Mouse (Mus musculus) thymus, adult 2 months (tissue): ENCODE data around the gene D130043K22Rik. TPM values are rescaled to one million over a fixed set of nuclear protein-coding genes. Genes with fewer than 3 reads are reported as not detected.

ENCODE experiments used
- DNase-seq: peaks from one replicate; pipeline ENCODE4 v3.0.0; 2021
- H3K27ac ChIP-seq: fragments of 200-500 bp; 2 replicates; pipeline ENCODE4 v1.5.1; 2012; ENCODE audit warnings: low read length, control low read depth; ENCODE audit not compliant: control insufficient read depth, insufficient read depth
- H3K27me3 ChIP-seq: fragments of 200-500 bp; 2 replicates; pipeline ENCODE4 v1.6.1; 2012; ENCODE audit warnings: mild to moderate bottlenecking, low read length, moderate library complexity, mixed read lengths; ENCODE audit not compliant: control insufficient read depth, insufficient read depth
- H3K36me3 ChIP-seq: fragments of 200-500 bp; 2 replicates; pipeline ENCODE4 v1.6.1; 2012; ENCODE audit warnings: mild to moderate bottlenecking, low read length, moderate library complexity; ENCODE audit not compliant: control insufficient read depth, insufficient read depth
- H3K4me1 ChIP-seq: fragments of 200-500 bp; replicated peaks from 2 replicates; pipeline ENCODE4 v1.6.1; 2012; ENCODE audit warnings: low read length; ENCODE audit not compliant: control insufficient read depth, insufficient read depth
- H3K4me3 ChIP-seq: fragments of 200-500 bp; 2 replicates; pipeline ENCODE4 v1.5.1; 2012; ENCODE audit warnings: mild to moderate bottlenecking, low read length, control low read depth, moderate library complexity; ENCODE audit not compliant: control insufficient read depth, insufficient read depth
- CTCF ChIP-seq: fragments of 200-500 bp; IDR thresholded peaks from 2 replicates; pipeline ENCODE4 v1.5.1; 2012; ENCODE audit warnings: mild to moderate bottlenecking, control low read depth, low read length, moderate library complexity, borderline replicate concordance; ENCODE audit not compliant: control insufficient read depth, poor library complexity, insufficient read depth; ENCODE audit errors: extremely low read depth
- POLR2A ChIP-seq: fragments of 200-500 bp; IDR thresholded peaks from 2 replicates; pipeline ENCODE4 v1.6.1; 2012; ENCODE audit warnings: mild to moderate bottlenecking, low read length, control low read depth, moderate library complexity; ENCODE audit not compliant: control insufficient read depth, poor library complexity, insufficient read depth; ENCODE audit errors: extremely low read depth
- WGBS: fragments of 180-500 bp; shearing (Covaris S2); methylation state at CpG from one replicate; pipeline ENCODE4 v1.1.7; 2018; 5-methylcytosine and 5-hydroxymethylcytosine counted together
- polyA plus RNA-seq: library from polyadenylated mRNA; depleted of rRNA; stranded (reverse); fragments of >200 nt; gene quantifications from 2 replicates; pipeline ENCODE4 v1.2.3, GENCODE M21; 2012

Gene D130043K22Rik
- polyA plus RNA-seq, 1 experiment, result 0.12 TPM

- TF ChIP-seq CTCF (no peak), POLR2A (no peak)
- Histone ChIP-seq H3K36me3 (no peaks in the 10 kb centered on the region), H3K27me3 (no peaks in the 10 kb centered on the region), H3K4me3 (no peak overlapping the region), H3K4me1 (peaks cover 5% of the 10 kb centered on the region), H3K27ac (no peak overlapping the region)
- DNase-seq, result peak; percentile 19
- WGBS, result 69% methylated on average over 6 of the region's 6 CpGs
Observed at GRCm38 (mm10) chr13:24921281-24921680, 76.3 kb downstream of the D130043K22Rik start.

- WGBS, result 92% methylated on average over 5 of the region's 5 CpGs
- Histone ChIP-seq H3K36me3 (no peaks in the 10 kb centered on the region), H3K4me3 (no peak overlapping the region), H3K4me1 (peaks cover 5% of the 10 kb centered on the region), H3K27ac (no peak overlapping the region), H3K27me3 (no peaks in the 10 kb centered on the region)
- DNase-seq, result no peak
- no peak for TF ChIP-seq POLR2A
- no peak for TF ChIP-seq CTCF
Observed at GRCm38 (mm10) chr13:24923991-24924390, 79.1 kb downstream of the D130043K22Rik start.

GRCm38 (mm10) chr13:24930591-24930990 lies 85.7 kb downstream of the D130043K22Rik start:
- Histone ChIP-seq H3K27ac (no peak overlapping the region), H3K27me3 (no peaks in the 10 kb centered on the region), H3K4me3 (no peak overlapping the region), H3K36me3 (no peaks in the 10 kb centered on the region), H3K4me1 (no peaks in the 10 kb centered on the region)
- DNase-seq, result no peak
- TF ChIP-seq POLR2A (no peak), CTCF (no peak)

GRCm38 (mm10) chr13:24933199-24933598 lies 88.3 kb downstream of the D130043K22Rik start:
- no peaks in the 10 kb centered on the region for H3K36me3 ChIP-seq
- DNase-seq, result no peak
- TF ChIP-seq CTCF (no peak), POLR2A (no peak)
- H3K4me3 ChIP-seq, result no peak overlapping the region
- H3K27ac ChIP-seq, result no peak overlapping the region
- peaks cover 6% of the 10 kb centered on the region; the same call in 1 of the 2 replicates for H3K4me1 ChIP-seq
- 76% methylated on average over 7 of the region's 7 CpGs for WGBS
- peaks cover 3% of the 10 kb centered on the region; the same call in 1 of the 2 replicates for H3K27me3 ChIP-seq

GRCm38 (mm10) chr13:24936772-24937107 lies 91.8 kb downstream of the D130043K22Rik start:
- Histone ChIP-seq H3K27ac (no peak overlapping the region), H3K4me1 (peaks cover 6% of the 10 kb centered on the region; the same call in 1 of the 2 replicates), H3K36me3 (no peaks in the 10 kb centered on the region), H3K4me3 (0 out of 2 replicates have a peak overlapping the region, but pooled peaks have one; percentile 63), H3K27me3 (peaks cover 3% of the 10 kb centered on the region; the same call in 1 of the 2 replicates)
- WGBS, result 56% methylated on average over 5 of the region's 5 CpGs
- no peak for DNase-seq
- TF ChIP-seq POLR2A (no peak), CTCF (no peak)

DNA sequence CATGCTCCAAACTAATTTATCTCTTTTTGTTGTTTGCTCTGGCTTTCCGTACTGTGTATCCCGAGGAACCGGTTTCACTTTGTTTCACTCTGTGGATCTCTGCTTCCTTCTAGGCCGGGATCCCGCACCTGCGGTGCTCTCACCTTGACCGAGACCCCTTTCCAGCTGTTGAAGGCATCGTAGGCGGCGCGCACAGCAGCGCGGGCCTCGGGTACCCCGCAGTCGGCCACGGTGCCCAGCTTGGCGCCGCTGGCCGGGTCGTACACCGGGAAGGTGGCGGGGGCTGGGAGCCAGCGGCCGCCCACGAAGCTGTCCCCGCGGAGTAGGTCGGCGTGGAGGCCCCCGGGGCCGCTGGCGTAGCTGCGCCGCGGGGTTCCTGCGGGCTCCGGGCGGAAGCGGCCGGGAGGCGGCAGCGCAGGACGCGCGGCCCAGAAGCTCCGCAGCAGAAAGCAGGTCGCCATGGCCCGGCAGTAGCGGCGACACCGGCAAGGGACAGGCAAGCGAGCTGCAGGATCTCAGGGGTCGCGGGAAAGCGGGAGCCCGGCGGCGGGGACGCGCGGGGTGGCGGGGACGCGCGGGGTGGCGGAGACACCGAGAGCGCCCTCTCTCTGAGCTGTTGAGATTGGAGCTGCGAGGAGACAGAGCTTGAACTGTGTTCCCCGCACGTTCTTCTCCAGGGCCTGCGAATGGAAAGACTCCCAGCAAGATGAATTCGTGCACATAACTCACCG lies 92.3 kb downstream of the D130043K22Rik start, which contains the start of gene Aldh5a1:
TSS of gene Aldh5a1 (minus strand) at position 554 of the 731 bp plus-strand sequence.
- TF ChIP-seq CTCF (0 out of 2 replicates have a peak, but pooled peaks have one; percentile 35), POLR2A (no peak)

GRCm38 (mm10) chr13:24937839-24938166 lies 92.9 kb downstream of the D130043K22Rik start:
- H3K4me3 ChIP-seq, result peak overlapping the region; percentile 63
- no peak overlapping the region for H3K27ac ChIP-seq
- TF ChIP-seq CTCF, result no peak
- TF ChIP-seq POLR2A, result no peak
- no peaks in the 10 kb centered on the region for H3K36me3 ChIP-seq
- WGBS, result 18% methylated on average over 12 of the region's 12 CpGs
- no peak for DNase-seq
- peaks cover 6% of the 10 kb centered on the region; the same call in 1 of the 2 replicates for H3K4me1 ChIP-seq
- H3K27me3 ChIP-seq, result peaks cover 3% of the 10 kb centered on the region; the same call in 1 of the 2 replicates

More for the DNA sequence above, 92.3 kb downstream of the D130043K22Rik start, which contains the start of gene Aldh5a1:
- peak; percentile 60 for DNase-seq
- H3K27ac ChIP-seq, result no peak within 1 kb of the TSS
- H3K4me3 ChIP-seq, result peak within 1 kb of the TSS; percentile 63
- WGBS, result 2% methylated on average over 75 of the region's 75 CpGs
- peaks cover 6% of the 10 kb centered on the region; the same call in 1 of the 2 replicates for H3K4me1 ChIP-seq
- no peaks in the 10 kb centered on the region for H3K36me3 ChIP-seq
- peaks cover 3% of the 10 kb centered on the region; the same call in 1 of the 2 replicates for H3K27me3 ChIP-seq
